Comparison of ENCODE assay signal across 8 mouse cellular contexts in the genomic region with DNA sequence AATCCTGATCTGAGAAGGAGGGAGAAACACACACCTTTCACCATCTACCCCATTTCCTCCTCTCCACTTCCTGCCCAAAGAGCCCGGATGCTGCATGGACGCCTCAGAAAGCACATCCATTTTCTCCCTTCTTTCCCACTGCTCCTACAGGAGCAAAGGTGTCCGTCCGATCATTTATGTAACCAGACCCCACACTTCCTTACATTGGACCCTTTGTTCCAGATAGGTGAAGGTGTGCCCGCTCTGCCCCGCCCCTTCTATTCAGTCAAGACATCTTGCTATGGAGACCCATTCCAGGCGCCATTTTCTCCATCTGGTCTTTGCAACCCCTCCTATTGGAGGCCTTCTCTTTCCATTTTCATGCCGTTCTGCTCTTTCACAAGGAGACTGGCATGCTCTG. TPM values are rescaled to one million over a fixed set of nuclear protein-coding genes. Genes with fewer than 3 reads are reported as not detected.
DNase-seq lines count a peak whose midpoint lies in the region; ATAC-seq lines count a peak whose summit lies in the region.

No protein-coding gene starts in this region.

- DNase-seq in liver, embryonic 11.5 days (ENCODE audit: low spot score), result peak; percentile 52
- no peak for DNase-seq in liver
- peak; percentile 59 for DNase-seq in retina, postnatal 1 day
- DNase-seq in layer of hippocampus, postnatal 36 days, result no peak
- DNase-seq in ovary, postnatal 14 days (ENCODE audit: low spot score), result no peak
- DNase-seq in right cerebral cortex, postnatal 14 days, result no peak

- peaks cover 20% of the 10 kb centered on the region for H3K27me3 ChIP-seq in liver, embryonic 11.5 days (replicated peaks; ENCODE audit: control insufficient read depth, insufficient read depth, low read length)
- H3K27me3 ChIP-seq in embryonic facial prominence, embryonic 12.5 days, result peaks cover 23% of the 10 kb centered on the region
- H3K27me3 ChIP-seq in limb, embryonic 12.5 days, result peaks cover 29% of the 10 kb centered on the region

- peaks cover 7% of the 10 kb centered on the region for H3K36me3 ChIP-seq in liver, embryonic 11.5 days (ENCODE audit: control insufficient read depth, insufficient read depth, low read length)
- H3K36me3 ChIP-seq in embryonic facial prominence, embryonic 12.5 days, result no peaks in the 10 kb centered on the region; the same call in none of the 2 replicates
- peaks cover 23% of the 10 kb centered on the region for H3K36me3 ChIP-seq in limb, embryonic 12.5 days

- H3K9me3 ChIP-seq in liver, embryonic 11.5 days (ENCODE audit: control insufficient read depth, low read length), result peaks cover 21% of the 10 kb centered on the region
- H3K9me3 ChIP-seq in embryonic facial prominence, embryonic 12.5 days, result peaks cover 49% of the 10 kb centered on the region
- peaks cover 53% of the 10 kb centered on the region for H3K9me3 ChIP-seq in limb, embryonic 12.5 days

- peak overlapping the region; percentile 62 for H3K4me3 ChIP-seq in liver, embryonic 11.5 days (ENCODE audit: low read depth, low read length)
- peak overlapping the region; percentile 63 for H3K4me3 ChIP-seq in embryonic facial prominence, embryonic 12.5 days
- peak overlapping the region; percentile 62 for H3K4me3 ChIP-seq in limb, embryonic 12.5 days (replicated peaks)

- 46% methylated on average over 8 of the region's 8 CpGs for WGBS in liver, embryonic 11.5 days
- 50% methylated on average over 8 of the region's 8 CpGs for WGBS in embryonic facial prominence, embryonic 12.5 days
- WGBS in limb, embryonic 12.5 days, result 55% methylated on average over 8 of the region's 8 CpGs

- H3K4me2 ChIP-seq in liver, embryonic 11.5 days, result peak overlapping the region; percentile 62
- peak overlapping the region; percentile 46 for H3K4me2 ChIP-seq in embryonic facial prominence, embryonic 12.5 days (replicated peaks)
- H3K4me2 ChIP-seq in limb, embryonic 12.5 days, result peak overlapping the region; percentile 50

- ATAC-seq in liver, embryonic 11.5 days (replicated peaks; ENCODE audit: low FRiP score), result no peak
- ATAC-seq in embryonic facial prominence, embryonic 12.5 days (ENCODE audit: insufficient number of reproducible peaks, insufficient read depth, low FRiP score, low TSS enrichment), result no peak
- ATAC-seq in limb, embryonic 12.5 days (ENCODE audit: insufficient number of reproducible peaks, insufficient read depth, low FRiP score, low TSS enrichment, low read depth), result no peak

- H3K27ac ChIP-seq in liver, embryonic 11.5 days (ENCODE audit: low read depth, low read length), result peak overlapping the region; percentile 62
- peak overlapping the region; percentile 82 for H3K27ac ChIP-seq in embryonic facial prominence, embryonic 12.5 days
- peak overlapping the region; percentile 88 for H3K27ac ChIP-seq in limb, embryonic 12.5 days

- peak overlapping the region; percentile 79 for H3K9ac ChIP-seq in liver, embryonic 11.5 days (ENCODE audit: low read depth, low read length)
- H3K9ac ChIP-seq in embryonic facial prominence, embryonic 12.5 days, result peak overlapping the region; percentile 71
- H3K9ac ChIP-seq in limb, embryonic 12.5 days (replicated peaks), result peak overlapping the region; percentile 79

- peaks cover 14% of the 10 kb centered on the region for H3K4me1 ChIP-seq in liver, embryonic 11.5 days (replicated peaks; ENCODE audit: control insufficient read depth, insufficient read depth, low read length)
- peaks cover 25% of the 10 kb centered on the region for H3K4me1 ChIP-seq in embryonic facial prominence, embryonic 12.5 days
- peaks cover 52% of the 10 kb centered on the region for H3K4me1 ChIP-seq in limb, embryonic 12.5 days (replicated peaks)

RNA-seq across cellular contexts. Expression of a gene that starts 10.3 kb away (rescaled TPM):
- 729 and 742 TPM in 2 replicates for polyA plus RNA-seq in liver, embryonic 11.5 days (2014; fragmentation: Nextera tagmentation; extraction: Ambion mirVana)
- polyA plus RNA-seq in embryonic facial prominence, embryonic 12.5 days (2016; fragmentation: Nextera tagmentation; extraction: Ambion mirVana), result 1,926 and 2,042 TPM in 2 replicates
- 1,822 and 1,905 TPM in 2 replicates for polyA plus RNA-seq in limb, embryonic 12.5 days (2016; fragmentation: Nextera tagmentation; extraction: Ambion mirVana)
- total RNA-seq in layer of hippocampus, postnatal 36 days (2021), result 1,000 to 10,000 TPM; 1,740 to 1,859 TPM

RNA-seq across cellular contexts. Expression of a gene that starts 52.1 kb away (rescaled TPM):
- 7.3 and 7.7 TPM in 2 replicates for polyA plus RNA-seq in liver, embryonic 11.5 days (2014; fragmentation: Nextera tagmentation; extraction: Ambion mirVana)
- 17.3 and 19.9 TPM in 2 replicates for polyA plus RNA-seq in embryonic facial prominence, embryonic 12.5 days (2016; fragmentation: Nextera tagmentation; extraction: Ambion mirVana)
- polyA plus RNA-seq in limb, embryonic 12.5 days (2016; fragmentation: Nextera tagmentation; extraction: Ambion mirVana), result 19.9 and 22.9 TPM in 2 replicates
- total RNA-seq in layer of hippocampus, postnatal 36 days (2021), result 1 to 10 TPM; 1.7 to 2.7 TPM

Comparison
In these comparisons a context has a peak if more than half of its experiments do, and no peak if none do; other contexts are left out.
1. DNase-seq: peak in liver, embryonic 11.5 days (single experiment) and retina, postnatal 1 day (single experiment); none in liver (single experiment), layer of hippocampus, postnatal 36 days (0 of 2), ovary, postnatal 14 days (single experiment) and right cerebral cortex, postnatal 14 days (single experiment).
2. Peak in every context shown above with its lines, with median percentiles within 50 percentile points of each other: H3K27ac ChIP-seq, H3K4me2 ChIP-seq, H3K4me3 ChIP-seq and H3K9ac ChIP-seq.